Mouse (Mus musculus): ENCODE results near the gene Tspan17. TPM values are rescaled to one million over a fixed set of nuclear protein-coding genes. Genes with fewer than 3 reads are reported as not detected.

Gene Tspan17
- polyA plus RNA-seq, 1 experiment, result not detected

DNA sequence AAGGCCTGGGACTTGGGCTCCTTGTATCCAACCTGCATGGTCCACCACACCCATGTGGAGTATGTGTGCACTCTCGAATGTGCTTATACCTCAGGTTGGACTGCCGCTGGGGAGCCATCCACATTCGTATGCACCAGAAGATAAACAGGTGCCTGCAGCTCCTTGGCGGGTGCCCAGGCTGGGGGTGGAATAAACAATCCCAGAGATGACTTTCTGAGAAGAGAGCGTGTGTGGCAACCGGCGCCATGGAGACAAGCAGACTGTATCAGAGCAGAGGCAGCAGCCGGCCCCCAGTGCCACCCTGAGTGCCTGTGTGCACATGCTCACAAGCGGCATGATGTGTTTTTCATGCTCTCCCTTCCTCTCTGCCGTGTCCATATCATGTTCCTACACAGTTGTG lies 36.5 kb upstream of the Tspan17 start:
- Histone ChIP-seq H3K27ac (ENCODE audit: insufficient read depth, low read depth, low read length) (peak overlapping the region; percentile 100), H3K4me1 (ENCODE audit: control insufficient read depth, insufficient read depth, low read length) (peaks cover 57% of the 10 kb centered on the region), H3K4me3 (ENCODE audit: insufficient read depth, low read depth, low read length) (no peak overlapping the region)
- WGBS, result 23% methylated on average over 10 of the region's 10 CpGs
- TF ChIP-seq POLR2A (IDR thresholded peaks at IDR 0.05; ENCODE audit: insufficient read depth, low read depth, low read length) (no peak), CTCF (IDR thresholded peaks at IDR 0.05; ENCODE audit: insufficient read depth, low read depth, low read length) (no peak)

DNA sequence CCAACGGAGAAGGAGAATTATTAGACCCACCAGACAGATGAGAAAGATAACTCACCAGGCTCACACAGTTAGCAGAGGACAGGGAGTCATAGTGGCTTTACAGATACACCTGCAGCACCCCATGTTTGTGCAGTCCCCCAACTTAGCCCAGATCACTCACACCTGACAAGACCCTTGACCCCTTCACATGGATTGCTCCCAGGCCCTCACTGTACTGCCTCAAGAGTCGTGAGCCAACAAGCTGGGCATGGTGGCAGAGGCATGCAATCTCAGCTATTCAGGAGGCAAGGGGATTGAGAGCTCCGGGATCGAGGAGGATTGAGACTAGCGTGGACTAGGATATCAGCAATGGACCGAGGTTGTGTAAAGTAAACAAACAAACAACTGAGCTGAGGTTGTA lies 35.4 kb upstream of the Tspan17 start:
- TF ChIP-seq CTCF (IDR thresholded peaks at IDR 0.05; ENCODE audit: insufficient read depth, low read depth, low read length) (no peak), POLR2A (IDR thresholded peaks at IDR 0.05; ENCODE audit: insufficient read depth, low read depth, low read length) (no peak)
- H3K4me3 ChIP-seq (ENCODE audit: insufficient read depth, low read depth, low read length), result no peak overlapping the region
- WGBS, result 26% methylated on average over 6 of the region's 6 CpGs
- peak overlapping the region; percentile 100 for H3K27ac ChIP-seq (ENCODE audit: insufficient read depth, low read depth, low read length)
- peaks cover 52% of the 10 kb centered on the region for H3K4me1 ChIP-seq (ENCODE audit: control insufficient read depth, insufficient read depth, low read length)

DNA sequence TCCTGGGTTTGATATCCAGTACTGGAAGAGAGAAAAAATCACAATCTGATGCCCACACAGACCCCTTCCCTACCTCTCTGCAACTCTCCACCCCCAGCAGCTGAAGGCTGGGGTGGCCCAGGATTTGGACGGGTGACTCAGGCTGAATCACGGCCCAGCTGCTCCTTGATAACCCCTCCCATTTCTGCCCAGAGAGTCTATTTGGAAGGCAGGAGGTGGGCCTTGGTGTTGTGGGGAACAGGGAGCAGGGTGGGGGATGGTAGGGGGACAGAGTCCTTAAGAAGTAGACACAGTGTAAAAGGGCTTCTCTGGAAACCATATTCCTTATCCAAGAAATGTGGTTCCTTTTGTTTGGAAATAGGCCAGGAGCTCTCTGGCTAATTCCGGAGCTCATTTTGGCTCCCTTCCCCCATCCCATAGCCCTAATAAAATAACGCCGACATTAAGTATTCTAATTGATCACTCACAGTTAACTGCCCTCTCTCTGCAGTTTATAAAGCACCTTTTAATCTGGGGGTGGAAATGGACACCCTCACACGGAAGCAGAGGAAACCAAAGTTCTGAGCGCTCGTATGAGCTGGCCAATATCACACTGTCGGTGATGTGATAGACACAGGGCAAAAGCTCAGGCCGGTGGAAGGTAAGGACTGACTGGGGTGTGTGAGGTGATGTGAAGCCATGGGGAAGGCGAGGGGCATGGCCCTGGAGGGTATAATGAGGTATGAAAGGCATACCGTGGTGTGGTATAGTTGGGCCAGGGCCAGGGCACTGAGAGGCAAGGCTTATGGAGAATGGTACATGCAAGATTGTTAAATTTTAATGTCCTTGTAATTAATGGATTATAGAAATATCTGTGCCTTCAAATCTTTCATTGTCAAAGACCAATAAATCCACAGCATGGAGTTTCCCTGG lies 34.8 kb upstream of the Tspan17 start:
- H3K4me3 ChIP-seq (ENCODE audit: insufficient read depth, low read depth, low read length), result peak overlapping the region; percentile 20; the same call in 1 of the 2 replicates
- 17% methylated on average over 12 of the region's 12 CpGs for WGBS
- peak overlapping the region; percentile 100 for H3K27ac ChIP-seq (ENCODE audit: insufficient read depth, low read depth, low read length)
- TF ChIP-seq CTCF (IDR thresholded peaks at IDR 0.05; ENCODE audit: insufficient read depth, low read depth, low read length) (no peak), POLR2A (IDR thresholded peaks at IDR 0.05; ENCODE audit: insufficient read depth, low read depth, low read length) (no peak)
- H3K4me1 ChIP-seq (ENCODE audit: control insufficient read depth, insufficient read depth, low read length), result peaks cover 58% of the 10 kb centered on the region

DNA sequence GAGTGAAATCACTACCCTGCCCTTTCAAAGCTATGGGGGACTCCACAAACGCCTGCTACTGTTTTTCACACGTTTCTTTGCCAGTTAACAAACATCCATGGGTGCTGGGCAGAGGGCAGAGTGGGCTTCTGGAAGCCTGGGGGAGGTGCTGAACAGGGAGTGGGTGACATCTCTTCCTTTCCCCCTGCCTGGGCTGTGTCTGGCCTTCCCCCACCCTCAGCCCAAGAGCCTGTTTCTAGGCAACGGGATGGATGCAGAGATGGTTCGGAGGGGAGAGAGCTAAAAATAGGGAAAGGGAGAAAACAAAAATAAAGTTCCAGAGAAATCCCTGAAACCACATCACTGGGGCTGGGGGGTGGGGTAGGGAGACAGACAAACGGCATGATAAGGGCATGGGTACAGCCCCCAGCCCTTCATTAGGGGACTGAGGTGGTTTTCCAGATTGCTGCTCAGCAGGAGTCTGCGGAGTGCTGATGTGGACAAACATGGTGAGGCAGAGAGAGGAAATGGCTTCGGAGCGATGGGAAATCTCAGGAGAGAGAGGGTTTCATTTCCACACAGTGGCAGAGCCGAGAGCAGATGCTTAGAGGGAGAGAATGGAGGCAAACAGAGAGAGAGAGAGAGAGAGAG lies 33.9 kb upstream of the Tspan17 start:
- H3K4me3 ChIP-seq (ENCODE audit: insufficient read depth, low read depth, low read length), result peak overlapping the region; percentile 28

DNA sequence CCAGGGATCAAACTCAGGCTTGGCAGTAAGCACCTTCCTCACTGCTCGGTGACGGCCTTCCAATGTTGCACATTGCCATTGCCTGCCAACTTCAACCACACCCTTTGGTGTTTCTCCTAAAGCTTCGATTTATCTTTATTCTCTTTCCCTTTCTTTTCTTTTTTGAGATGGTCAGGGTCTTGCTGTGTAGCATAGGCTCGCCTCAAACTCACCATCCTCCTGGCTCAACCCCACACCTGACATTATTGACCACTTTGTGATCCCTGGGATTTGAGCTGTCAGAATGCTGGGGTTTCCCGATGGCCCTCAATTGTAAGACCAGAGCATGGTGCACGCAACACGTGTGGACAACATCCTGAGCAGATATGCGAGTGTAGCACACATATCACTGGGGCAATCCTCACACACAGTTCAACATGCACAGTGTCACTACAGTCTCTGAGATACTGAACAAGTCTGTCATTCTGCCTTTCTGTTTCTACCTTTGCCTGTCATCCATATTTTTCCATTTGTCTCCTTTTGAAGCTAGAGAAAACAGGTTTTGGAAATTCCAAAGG lies 32.9 kb upstream of the Tspan17 start:
- Histone ChIP-seq H3K27ac (ENCODE audit: insufficient read depth, low read depth, low read length) (peak overlapping the region; percentile 100), H3K4me1 (ENCODE audit: control insufficient read depth, insufficient read depth, low read length) (peaks cover 73% of the 10 kb centered on the region), H3K4me3 (ENCODE audit: insufficient read depth, low read depth, low read length) (no peak overlapping the region)
- 63% methylated on average over 8 of the region's 8 CpGs for WGBS
- no peak for TF ChIP-seq POLR2A (IDR thresholded peaks at IDR 0.05; ENCODE audit: insufficient read depth, low read depth, low read length)
- no peak for TF ChIP-seq CTCF (IDR thresholded peaks at IDR 0.05; ENCODE audit: insufficient read depth, low read depth, low read length)

More for the DNA sequence above, 33.9 kb upstream of the Tspan17 start:
- no peak for TF ChIP-seq POLR2A (IDR thresholded peaks at IDR 0.05; ENCODE audit: insufficient read depth, low read depth, low read length)
- no peak for TF ChIP-seq CTCF (IDR thresholded peaks at IDR 0.05; ENCODE audit: insufficient read depth, low read depth, low read length)
- WGBS, result 6% methylated on average over 9 of the region's 9 CpGs
- Histone ChIP-seq H3K4me1 (ENCODE audit: control insufficient read depth, insufficient read depth, low read length) (peaks cover 67% of the 10 kb centered on the region), H3K27ac (ENCODE audit: insufficient read depth, low read depth, low read length) (peak overlapping the region; percentile 100)

DNA sequence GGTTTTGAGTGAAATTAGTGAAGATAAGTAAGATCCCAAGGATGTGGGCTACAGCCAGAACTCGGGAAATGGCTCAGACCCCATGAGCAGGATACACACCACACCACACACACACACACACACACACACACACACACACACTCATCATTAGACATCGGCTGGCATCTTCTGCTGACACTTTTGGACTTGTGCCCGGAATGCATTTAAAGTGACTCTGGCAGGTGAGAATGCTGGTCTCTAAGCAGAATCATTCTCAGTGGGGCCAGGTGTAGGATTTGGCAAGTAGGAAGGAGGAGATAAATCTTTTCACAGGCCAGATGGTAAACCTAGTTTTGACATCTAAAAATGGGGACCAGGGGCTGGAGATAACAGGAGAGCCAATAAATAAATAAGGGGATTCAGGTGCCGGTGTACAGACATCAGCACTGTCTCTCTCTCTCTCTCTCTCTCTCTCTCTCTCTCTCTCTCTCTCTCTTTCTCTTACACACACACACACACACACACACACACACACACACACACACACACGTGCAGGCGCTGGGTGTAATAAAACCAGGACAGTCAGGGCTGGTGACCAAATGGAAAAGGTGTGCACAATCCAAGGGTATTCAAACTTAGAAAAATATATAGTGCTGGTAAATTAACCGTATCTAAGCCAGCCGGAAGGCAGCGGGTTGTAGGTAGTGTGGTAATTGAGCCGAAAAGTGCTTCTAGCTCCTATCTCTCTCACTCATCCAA lies 31.9 kb upstream of the Tspan17 start:
- Histone ChIP-seq H3K4me3 (ENCODE audit: insufficient read depth, low read depth, low read length) (peak overlapping the region; percentile 45), H3K27ac (ENCODE audit: insufficient read depth, low read depth, low read length) (peak overlapping the region; percentile 94), H3K4me1 (ENCODE audit: control insufficient read depth, insufficient read depth, low read length) (peaks cover 64% of the 10 kb centered on the region)
- WGBS, result 13% methylated on average over 10 of the region's 10 CpGs
- TF ChIP-seq CTCF (IDR thresholded peaks at IDR 0.05; ENCODE audit: insufficient read depth, low read depth, low read length) (no peak), POLR2A (IDR thresholded peaks at IDR 0.05; ENCODE audit: insufficient read depth, low read depth, low read length) (no peak)

DNA sequence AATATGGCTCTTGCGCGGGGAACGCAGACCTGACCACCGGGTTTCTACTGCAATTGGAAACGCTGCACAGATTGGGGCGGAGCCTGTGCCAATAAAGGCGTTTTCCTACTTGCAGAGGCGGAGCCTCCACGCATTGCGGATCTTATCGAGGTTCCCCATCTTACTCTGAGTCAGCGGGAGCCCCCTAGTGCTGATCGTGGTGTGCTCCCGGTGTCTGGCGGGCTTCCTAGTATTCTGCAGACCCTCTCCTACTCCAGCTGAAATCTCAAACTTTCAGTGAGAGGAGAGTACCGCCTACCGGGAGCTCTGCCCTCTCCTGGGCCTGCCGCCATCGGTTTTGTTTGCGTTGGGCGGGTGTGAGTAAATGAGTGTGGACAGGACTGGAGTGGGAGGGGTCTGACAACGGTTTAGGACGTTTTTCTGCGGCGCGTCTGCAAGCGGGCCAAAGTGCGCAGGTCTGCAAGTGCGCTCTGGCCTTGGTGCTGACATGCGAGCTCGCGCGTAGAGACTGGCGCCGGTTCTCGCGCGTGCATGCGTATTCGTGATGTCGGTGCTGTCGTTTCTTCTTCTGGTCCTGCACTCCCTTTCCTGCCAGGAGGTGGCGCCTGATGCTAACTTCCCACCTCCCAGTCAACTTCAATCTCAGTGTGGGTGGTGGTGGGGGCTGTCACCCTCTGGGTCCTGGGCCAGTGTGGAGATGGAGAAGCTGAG lies 31.0 kb upstream of the Tspan17 start:
- Histone ChIP-seq H3K4me1 (ENCODE audit: control insufficient read depth, insufficient read depth, low read length) (peaks cover 57% of the 10 kb centered on the region), H3K4me3 (ENCODE audit: insufficient read depth, low read depth, low read length) (peak overlapping the region; percentile 45), H3K27ac (ENCODE audit: insufficient read depth, low read depth, low read length) (peak overlapping the region; percentile 95)
- TF ChIP-seq POLR2A (IDR thresholded peaks at IDR 0.05; ENCODE audit: insufficient read depth, low read depth, low read length) (peak; percentile 23; the same call in 1 of the 2 replicates), CTCF (IDR thresholded peaks at IDR 0.05; ENCODE audit: insufficient read depth, low read depth, low read length) (peak; percentile 65)
- under 1% methylated on average over 43 of the region's 43 CpGs for WGBS
